Mouse (Mus musculus) E14TG2a.4 (cell line): ENCODE data around the gene Gbf1.

Source experiments
- H3K27me3 ChIP-seq: 2 replicates; pipeline ENCODE4 v1.6.1; 2014; ENCODE audit warnings: low read length, control low read depth; ENCODE audit not compliant: insufficient read depth
- H3K36me3 ChIP-seq: 2 replicates; pipeline ENCODE4 v1.6.1; 2014; ENCODE audit warnings: low read length, control low read depth; ENCODE audit not compliant: insufficient read depth
- H3K4me1 ChIP-seq: replicated peaks from 2 replicates; pipeline ENCODE4 v1.6.1; 2014; ENCODE audit warnings: low read depth, low read length, control low read depth
- H3K4me3 ChIP-seq: replicated peaks from 2 replicates; pipeline ENCODE4 v1.5.1; 2014; ENCODE audit warnings: mild to moderate bottlenecking, low read length
- H3K9me3 ChIP-seq: 2 replicates; pipeline ENCODE4 v1.6.1; 2014; ENCODE audit warnings: low read length, control low read depth
- CTCF ChIP-seq: conservative IDR thresholded peaks from 2 replicates; pipeline ENCODE4 v1.5.1; 2014; ENCODE audit warnings: low read length
- NANOG ChIP-seq: IDR thresholded peaks from 2 replicates; pipeline ENCODE4 v1.6.1; 2014; ENCODE audit warnings: borderline replicate concordance, low read length, mixed read lengths
- POU5F1 ChIP-seq: IDR thresholded peaks from 2 replicates; pipeline ENCODE4 v1.6.1; 2014; ENCODE audit warnings: low read length, borderline replicate concordance

The Gbf1 gene

DNA sequence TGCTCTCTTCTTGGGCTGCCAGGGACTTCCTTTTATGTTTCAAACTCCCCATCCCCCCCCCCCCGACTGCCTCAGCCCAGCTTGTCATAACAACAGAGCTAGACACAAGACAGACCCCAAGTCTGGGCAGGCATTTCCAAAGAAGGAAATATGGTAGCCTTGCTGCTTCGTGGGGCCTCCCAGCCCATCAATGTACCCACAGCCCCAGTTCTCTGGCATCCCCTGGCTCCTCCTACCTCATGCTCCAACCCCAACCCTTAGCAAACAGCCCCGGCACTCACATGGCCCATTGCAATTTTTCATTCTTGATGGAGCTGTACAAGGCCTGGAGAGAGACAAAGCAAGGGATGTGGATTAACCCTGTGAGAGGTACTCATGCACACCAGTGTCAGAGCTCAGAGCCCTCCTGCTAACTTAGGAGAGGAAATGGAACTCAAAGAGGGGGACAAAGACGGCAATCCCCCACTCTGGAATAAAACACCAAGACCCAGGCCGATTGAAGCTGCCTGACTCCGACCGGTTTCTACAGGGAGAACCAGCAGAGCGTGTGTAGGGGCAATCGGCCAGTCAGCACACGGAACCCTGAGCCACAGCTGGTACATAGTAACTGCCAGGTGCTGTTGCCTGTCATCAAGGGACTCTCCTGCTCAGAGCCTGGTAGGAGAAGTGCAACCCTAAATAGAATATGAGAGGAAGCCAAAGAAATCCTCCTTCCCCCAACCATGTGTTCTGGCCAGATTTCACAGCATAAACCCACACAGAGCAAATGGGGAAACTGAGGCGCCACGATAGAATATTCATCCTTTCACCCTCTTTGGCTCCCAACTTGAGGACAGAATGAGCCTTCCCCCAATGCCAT lies 163.7 kb downstream of the Gbf1 start:
- H3K4me1 ChIP-seq, result peaks cover 52% of the 10 kb centered on the region
- H3K27me3 ChIP-seq, result peaks cover 91% of the 10 kb centered on the region
- no peak overlapping the region for H3K4me3 ChIP-seq
- TF ChIP-seq POU5F1 (no peak), NANOG (no peak), CTCF (no peak)
- no peaks in the 10 kb centered on the region for H3K9me3 ChIP-seq
- peaks cover 11% of the 10 kb centered on the region for H3K36me3 ChIP-seq

DNA sequence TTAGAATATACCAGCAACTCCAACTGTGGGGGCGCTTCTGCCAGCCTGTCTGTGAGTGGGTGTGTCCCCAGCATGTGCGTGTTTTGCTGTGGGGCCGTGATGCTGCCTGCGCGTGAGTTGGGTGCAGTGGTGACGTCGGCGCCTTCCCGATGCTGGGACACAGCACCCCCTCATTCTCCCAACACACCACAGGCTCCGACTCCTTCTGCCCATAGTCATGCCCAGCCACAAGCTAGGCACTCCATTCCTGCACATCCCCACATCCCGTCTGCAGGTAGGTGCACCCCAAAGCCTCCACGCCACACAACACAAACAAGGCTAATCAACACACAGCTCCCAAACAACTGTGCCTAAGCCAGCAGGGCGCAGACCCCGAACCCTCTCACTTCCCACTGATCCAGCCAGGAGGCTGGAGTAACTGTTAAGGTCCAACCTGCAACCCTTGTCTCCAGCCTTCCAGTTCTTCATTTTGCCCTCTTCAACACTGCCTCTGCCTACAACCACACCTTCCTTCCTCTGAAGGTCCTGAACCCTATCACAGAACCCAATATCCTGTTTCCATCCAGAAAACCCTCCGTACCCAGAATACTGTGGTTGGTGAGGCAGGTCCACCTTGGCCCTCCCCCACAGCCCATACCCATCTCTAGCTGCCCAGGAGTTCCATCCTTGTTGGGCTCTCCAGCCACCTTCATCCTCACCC lies 164.7 kb downstream of the Gbf1 start:
- Histone ChIP-seq H3K36me3 (0 out of 2 replicates have a peak, but pooled peaks cover under 1% of the 10 kb centered on the region), H3K4me1 (peaks cover 59% of the 10 kb centered on the region), H3K9me3 (no peaks in the 10 kb centered on the region), H3K4me3 (peak overlapping the region; percentile 79), H3K27me3 (peaks cover 90% of the 10 kb centered on the region)
- TF ChIP-seq NANOG (no peak), CTCF (no peak)

DNA sequence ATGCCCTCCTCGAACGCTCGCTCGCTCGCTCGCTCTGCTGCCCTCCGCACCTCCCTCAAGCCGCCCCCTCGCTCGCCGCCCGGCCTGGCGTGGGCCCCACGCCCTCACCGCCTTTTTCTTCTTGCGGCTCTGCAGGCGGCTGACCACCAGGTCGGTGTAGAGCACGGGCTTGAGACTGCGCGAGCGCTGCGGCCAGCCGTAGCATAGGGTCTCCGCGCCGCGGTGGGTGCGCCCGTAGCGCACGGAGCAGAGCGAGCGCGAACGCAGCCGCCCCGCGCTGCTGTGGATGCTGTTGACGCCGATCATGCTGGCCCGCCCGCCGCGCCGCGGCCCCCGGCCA lies 165.2 kb downstream of the Gbf1 start:
- TF ChIP-seq POU5F1 (no peak), CTCF (no peak), NANOG (no peak)
- Histone ChIP-seq H3K4me1 (peaks cover 62% of the 10 kb centered on the region), H3K4me3 (peak overlapping the region; percentile 79), H3K27me3 (peaks cover 92% of the 10 kb centered on the region), H3K36me3 (no peaks in the 10 kb centered on the region), H3K9me3 (no peaks in the 10 kb centered on the region)

DNA sequence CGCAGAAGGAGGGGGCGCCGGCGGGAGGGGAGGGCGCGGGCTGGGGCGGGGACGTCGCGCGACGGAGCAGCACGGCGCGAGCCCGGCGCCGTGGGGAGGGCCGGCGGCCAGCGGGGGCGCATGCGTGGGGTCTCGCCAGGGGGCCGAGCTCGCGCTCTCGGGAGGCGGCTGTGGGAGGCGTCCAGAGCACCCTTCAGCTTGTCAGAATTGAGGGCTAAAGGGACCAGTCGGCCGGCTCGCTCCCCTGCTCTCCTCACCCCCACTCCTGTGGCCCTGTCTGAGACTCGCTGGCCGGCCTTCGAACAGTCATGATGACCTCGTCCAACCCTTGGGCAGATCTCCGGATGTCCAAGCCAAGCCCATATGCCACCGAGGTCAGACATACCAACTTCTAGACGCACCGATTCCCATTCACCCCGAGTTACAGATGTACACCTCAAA lies 165.7 kb downstream of the Gbf1 start:
- peak overlapping the region; percentile 79 for H3K4me3 ChIP-seq
- H3K36me3 ChIP-seq, result no peaks in the 10 kb centered on the region
- H3K27me3 ChIP-seq, result peaks cover 92% of the 10 kb centered on the region
- H3K9me3 ChIP-seq, result no peaks in the 10 kb centered on the region
- TF ChIP-seq NANOG (no peak), POU5F1 (no peak), CTCF (no peak)
- H3K4me1 ChIP-seq, result peaks cover 60% of the 10 kb centered on the region

DNA sequence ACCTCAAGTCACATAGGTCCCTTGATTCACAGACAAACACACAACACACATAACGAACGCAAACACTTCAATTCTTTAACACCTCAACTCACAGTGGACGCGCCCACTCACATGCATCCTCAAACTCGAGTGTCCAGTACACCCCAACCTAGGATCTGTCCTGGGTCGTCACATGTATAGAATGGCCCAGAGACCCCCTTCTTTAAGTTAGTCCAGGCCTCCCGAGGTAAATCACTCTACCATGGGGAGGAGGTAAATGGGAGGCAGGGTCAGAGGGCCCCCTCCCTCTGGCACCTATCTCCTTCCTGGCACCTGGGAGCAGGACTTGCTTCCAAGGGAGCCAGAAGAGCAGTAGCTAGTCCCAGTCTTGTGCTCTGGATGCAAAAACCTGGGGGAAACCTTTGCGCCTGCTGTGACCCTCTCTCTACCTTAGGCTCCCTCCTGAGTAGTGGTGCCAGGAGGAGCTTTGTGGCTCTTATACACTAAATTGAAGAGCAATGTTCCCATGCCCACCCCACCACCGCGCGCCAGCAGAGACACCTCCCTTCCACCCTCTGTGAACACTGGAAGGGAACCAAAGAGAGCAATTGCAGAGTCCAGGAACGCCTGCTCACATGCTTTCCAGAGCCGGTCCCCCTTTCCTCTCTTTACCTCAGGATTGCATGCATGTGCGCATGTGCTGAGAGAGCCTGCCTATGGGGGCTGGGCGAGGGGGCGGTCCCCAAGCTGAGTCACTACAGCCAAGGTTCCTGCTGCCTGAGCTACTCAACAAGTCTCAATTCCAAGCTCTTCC lies 166.5 kb downstream of the Gbf1 start:
- peaks cover 52% of the 10 kb centered on the region for H3K4me1 ChIP-seq
- peak overlapping the region; percentile 30; the same call in 1 of the 2 replicates for H3K4me3 ChIP-seq
- H3K27me3 ChIP-seq, result peaks cover 92% of the 10 kb centered on the region
- no peaks in the 10 kb centered on the region for H3K36me3 ChIP-seq
- TF ChIP-seq CTCF (no peak), POU5F1 (no peak), NANOG (no peak)
- H3K9me3 ChIP-seq, result no peaks in the 10 kb centered on the region

DNA sequence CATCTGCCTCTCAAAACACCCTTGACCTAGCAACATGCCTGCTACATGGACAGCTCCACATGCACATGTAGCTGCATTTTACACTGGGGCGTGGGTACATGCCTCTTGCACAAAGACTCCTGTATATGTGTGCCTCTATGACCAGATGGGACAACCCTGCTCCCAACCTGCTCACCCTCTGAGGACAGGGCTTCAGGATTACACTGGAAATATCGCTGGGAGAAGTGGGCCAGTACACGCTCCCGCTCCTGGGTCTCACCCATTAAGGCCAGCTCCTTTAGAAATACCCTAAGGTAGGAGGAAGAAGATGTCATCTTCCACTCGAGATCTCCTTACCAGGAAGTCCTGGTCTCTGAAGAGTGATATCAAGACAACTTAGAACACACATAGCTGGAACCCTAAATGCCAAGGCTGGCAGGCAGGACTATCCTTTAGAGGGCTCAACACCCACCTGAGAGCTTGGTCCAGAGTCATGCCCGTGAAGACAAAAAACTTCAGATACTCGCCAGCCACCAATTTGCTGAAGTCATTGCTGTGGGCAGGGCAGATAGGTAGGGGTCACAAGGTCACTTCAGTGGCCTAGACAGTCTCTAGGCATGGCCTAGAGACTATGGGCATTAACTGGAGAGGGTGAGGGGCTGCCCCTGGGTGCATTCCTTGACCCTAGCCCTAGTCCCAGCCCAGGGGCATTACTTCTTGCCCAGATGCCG lies 167.9 kb downstream of the Gbf1 start:
- Histone ChIP-seq H3K27me3 (peaks cover 94% of the 10 kb centered on the region), H3K9me3 (no peaks in the 10 kb centered on the region), H3K36me3 (no peaks in the 10 kb centered on the region), H3K4me3 (no peak overlapping the region), H3K4me1 (peaks cover 52% of the 10 kb centered on the region)
- no peak for TF ChIP-seq NANOG
- TF ChIP-seq POU5F1, result no peak
- no peak for TF ChIP-seq CTCF

DNA sequence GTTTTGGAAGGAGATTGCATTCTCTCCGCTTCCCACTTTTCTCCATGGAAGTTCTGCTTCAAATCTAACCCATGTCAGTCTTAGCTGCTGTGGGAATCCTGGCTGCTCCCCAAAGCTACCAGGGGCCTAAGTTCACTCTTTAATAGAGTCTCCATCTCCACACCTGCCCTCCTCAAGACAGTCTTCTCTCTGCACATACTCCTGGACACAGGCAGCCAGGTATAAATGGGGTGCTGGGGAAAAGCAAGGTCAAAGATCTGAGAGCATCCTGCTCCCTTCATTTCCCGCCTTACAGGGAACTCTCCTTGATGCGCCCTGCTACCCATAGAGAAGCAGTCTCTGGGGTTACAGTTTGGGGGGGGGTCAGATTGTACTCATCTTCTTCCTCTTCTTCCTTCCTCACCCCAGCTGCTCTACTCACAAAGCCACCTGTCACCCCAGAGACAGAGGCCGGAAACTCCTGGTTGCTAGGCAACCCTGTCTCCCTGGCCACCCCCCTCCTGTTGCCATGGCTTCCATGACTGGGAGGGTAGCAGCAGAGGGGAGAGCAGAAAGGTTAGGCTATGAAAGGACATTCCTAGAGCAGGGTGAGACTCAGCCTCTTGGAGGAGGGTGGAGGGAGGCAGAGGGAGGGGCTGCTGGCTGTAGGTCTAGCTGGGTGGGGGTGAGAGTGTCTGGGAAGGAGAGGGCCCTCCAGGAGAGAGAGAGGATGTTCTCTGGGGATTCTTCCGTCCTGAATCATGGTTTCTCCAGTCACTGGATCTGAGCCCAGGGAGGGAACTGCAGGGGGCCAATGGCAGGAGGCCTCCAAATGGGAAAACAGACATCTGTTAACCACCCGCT lies 169.0 kb downstream of the Gbf1 start:
- Histone ChIP-seq H3K4me1 (peaks cover 58% of the 10 kb centered on the region), H3K9me3 (no peaks in the 10 kb centered on the region), H3K4me3 (no peak overlapping the region), H3K36me3 (no peaks in the 10 kb centered on the region), H3K27me3 (peaks cover 93% of the 10 kb centered on the region)
- no peak for TF ChIP-seq NANOG
- no peak for TF ChIP-seq POU5F1
- no peak for TF ChIP-seq CTCF
